Mouse (Mus musculus): ENCODE data around the gene Aurkb. TPM values are rescaled to one million over a fixed set of nuclear protein-coding genes. Genes with fewer than 3 reads are reported as not detected.

The Aurkb gene
- polyA plus RNA-seq, 1 experiment from 2014 or later: 177 TPM

DNA sequence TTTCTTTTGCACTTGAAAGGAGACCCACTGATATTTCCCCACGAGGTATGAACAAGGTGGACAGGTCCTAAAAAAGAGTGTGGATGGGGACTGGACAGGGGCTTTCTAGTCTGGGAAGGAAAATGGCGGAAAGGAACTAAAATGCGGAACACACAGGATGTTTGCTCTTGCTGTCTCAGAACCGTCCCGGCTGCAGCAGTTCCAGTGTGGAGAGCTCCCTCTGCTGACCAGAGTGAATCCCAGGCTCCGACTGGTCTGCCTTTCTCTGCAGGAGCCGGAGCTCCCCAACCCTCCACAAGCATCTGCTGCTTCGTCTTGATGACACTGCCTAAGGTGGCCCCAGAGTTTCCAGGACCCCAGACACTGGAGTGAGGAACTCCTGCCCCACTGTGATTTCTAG is 9.6 kb upstream of the Aurkb start:
- Histone ChIP-seq H3K4me2 (replicated peaks; ENCODE audit: low read depth, low read length) (peak overlapping the region; percentile 50; the same call in 1 of the 2 replicates), H3K27ac (ENCODE audit: low read length) (peak overlapping the region; percentile 82), H3K9me3 (ENCODE audit: low read length) (no peaks in the 10 kb centered on the region), H3K36me3 (ENCODE audit: insufficient read depth, low read length) (peaks cover 36% of the 10 kb centered on the region), H3K27me3 (ENCODE audit: insufficient read depth, low read length) (no peaks in the 10 kb centered on the region), H3K4me3 (ENCODE audit: low read length) (peak overlapping the region; percentile 6; the same call in 1 of the 2 replicates), H3K4me1 (ENCODE audit: insufficient read depth, low read length) (peaks cover 25% of the 10 kb centered on the region), H3K9ac (replicated peaks; ENCODE audit: low read length) (0 out of 2 replicates have a peak overlapping the region, but pooled peaks have one; percentile 42)
- 6% methylated on average over 8 of the region's 8 CpGs for WGBS
- ATAC-seq (ENCODE audit: low FRiP score, low TSS enrichment): peak; percentile 32

DNA sequence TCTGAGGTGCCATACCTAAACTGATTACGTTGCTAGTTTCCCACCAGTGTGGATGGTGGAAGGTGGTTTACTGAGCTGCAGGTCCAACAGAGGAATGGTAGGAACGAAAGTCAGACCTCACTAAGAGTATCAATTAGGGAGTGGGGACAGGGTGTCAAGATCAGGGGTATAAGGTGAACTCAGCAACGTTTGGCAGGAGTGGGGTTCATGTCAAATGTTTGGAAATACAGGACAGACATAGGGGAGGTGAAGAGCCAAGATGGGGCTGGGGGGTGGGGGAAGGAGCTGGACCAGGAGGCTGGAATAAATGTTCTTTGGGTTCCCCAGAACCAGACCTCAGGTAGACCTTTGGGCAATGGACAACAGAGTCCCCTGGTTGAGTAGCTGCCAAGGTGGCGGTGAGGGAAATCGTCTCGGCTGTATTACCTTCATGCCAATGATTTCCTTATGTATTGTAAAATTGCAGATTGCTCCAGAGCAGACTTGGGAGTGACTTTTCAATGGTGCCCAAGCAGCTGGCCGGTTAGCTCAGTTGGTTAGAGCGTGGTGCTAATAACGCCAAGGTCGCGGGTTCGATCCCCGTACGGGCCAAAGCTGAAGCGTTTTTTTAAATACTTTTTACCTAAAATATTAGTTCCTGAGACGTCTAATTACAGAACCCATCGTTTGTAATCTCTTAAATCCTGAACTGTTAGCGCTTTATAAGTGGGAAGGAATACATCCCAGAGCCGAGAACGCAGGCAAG is 8.8 kb upstream of the Aurkb start:
- Histone ChIP-seq H3K36me3 (ENCODE audit: insufficient read depth, low read length) (peaks cover 28% of the 10 kb centered on the region), H3K27me3 (ENCODE audit: insufficient read depth, low read length) (no peaks in the 10 kb centered on the region), H3K27ac (ENCODE audit: low read length) (peak overlapping the region; percentile 65), H3K9ac (replicated peaks; ENCODE audit: low read length) (peak overlapping the region; percentile 68), H3K9me3 (ENCODE audit: low read length) (no peaks in the 10 kb centered on the region), H3K4me2 (replicated peaks; ENCODE audit: low read depth, low read length) (peak overlapping the region; percentile 50), H3K4me1 (ENCODE audit: insufficient read depth, low read length) (peaks cover 25% of the 10 kb centered on the region), H3K4me3 (ENCODE audit: low read length) (peak overlapping the region; percentile 63)
- 10% methylated on average over 20 of the region's 20 CpGs for WGBS
- no peak for ATAC-seq (ENCODE audit: low FRiP score, low TSS enrichment)

DNA sequence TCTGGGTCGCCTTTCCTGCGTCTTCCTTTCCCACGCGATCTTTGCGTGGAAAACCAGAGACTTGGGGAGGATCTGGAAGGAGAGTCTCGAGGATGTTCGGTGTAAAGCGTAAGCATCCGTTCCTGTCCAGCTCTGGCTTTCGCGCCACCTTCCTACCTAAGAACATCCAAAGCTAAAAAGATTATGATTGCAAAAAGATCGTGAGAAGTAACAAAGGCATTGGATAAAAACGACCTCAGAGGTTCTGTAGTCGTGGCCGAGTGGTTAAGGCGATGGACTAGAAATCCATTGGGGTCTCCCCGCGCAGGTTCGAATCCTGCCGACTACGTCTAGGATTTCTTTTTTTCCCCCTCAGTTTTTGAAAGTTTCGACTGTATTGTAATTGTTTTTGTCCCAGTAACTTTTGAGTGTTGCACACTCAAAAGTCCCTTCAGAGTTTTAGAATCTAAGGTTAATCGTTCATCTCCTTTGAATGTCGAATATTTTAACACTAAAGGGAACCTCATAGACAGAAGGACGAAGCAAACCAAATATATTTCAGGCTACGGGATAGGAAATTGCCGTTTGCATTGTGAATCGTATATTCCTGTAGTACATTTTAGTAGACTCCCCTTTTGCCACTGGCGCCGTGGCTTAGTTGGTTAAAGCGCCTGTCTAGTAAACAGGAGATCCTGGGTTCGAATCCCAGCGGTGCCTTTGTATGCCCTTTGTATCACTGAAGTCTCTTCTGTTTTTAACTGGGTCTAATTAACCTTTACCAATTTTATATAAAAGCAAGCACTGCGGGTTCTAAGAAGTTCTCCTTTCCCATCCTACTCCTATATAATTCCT is 8.0 kb upstream of the Aurkb start:
- Histone ChIP-seq H3K36me3 (ENCODE audit: insufficient read depth, low read length) (peaks cover 24% of the 10 kb centered on the region), H3K4me1 (ENCODE audit: insufficient read depth, low read length) (peaks cover 25% of the 10 kb centered on the region), H3K4me3 (ENCODE audit: low read length) (peak overlapping the region; percentile 63), H3K9me3 (ENCODE audit: low read length) (no peaks in the 10 kb centered on the region), H3K4me2 (replicated peaks; ENCODE audit: low read depth, low read length) (peak overlapping the region; percentile 50), H3K27ac (ENCODE audit: low read length) (peak overlapping the region; percentile 65), H3K9ac (replicated peaks; ENCODE audit: low read length) (peak overlapping the region; percentile 68), H3K27me3 (ENCODE audit: insufficient read depth, low read length) (no peaks in the 10 kb centered on the region)
- peak; percentile 28; the same call in 1 of the 2 replicates for ATAC-seq (ENCODE audit: low FRiP score, low TSS enrichment)
- under 1% methylated on average over 34 of the region's 34 CpGs for WGBS

DNA sequence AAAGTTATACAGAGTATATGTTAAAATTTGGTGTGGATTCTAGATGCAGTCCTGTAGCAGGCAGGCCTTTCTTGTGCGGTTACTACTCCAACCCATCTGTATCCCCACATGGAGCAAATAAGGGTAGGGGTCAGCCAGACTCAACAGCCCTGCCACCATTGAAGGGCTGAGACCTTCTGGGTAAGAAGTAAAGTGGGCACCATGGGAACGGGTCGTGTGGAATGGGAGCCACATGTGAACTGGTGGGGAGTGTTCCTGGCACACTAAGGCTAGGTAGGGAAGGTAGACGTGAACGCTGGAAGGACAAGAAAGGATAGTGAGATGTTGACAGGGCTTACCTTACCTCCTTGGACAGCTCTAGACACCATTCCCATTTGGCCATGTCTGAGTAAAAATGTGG is 7.3 kb upstream of the Aurkb start:
- H3K27me3 ChIP-seq (ENCODE audit: insufficient read depth, low read length): no peaks in the 10 kb centered on the region
- no peak overlapping the region for H3K27ac ChIP-seq (ENCODE audit: low read length)
- peaks cover 25% of the 10 kb centered on the region for H3K4me1 ChIP-seq (ENCODE audit: insufficient read depth, low read length)
- no peak for ATAC-seq (ENCODE audit: low FRiP score, low TSS enrichment)
- H3K36me3 ChIP-seq (ENCODE audit: insufficient read depth, low read length): peaks cover 19% of the 10 kb centered on the region
- H3K9ac ChIP-seq (replicated peaks; ENCODE audit: low read length): no peak overlapping the region
- no peaks in the 10 kb centered on the region for H3K9me3 ChIP-seq (ENCODE audit: low read length)
- 73% methylated on average over 5 of the region's 5 CpGs for WGBS
- H3K4me2 ChIP-seq (replicated peaks; ENCODE audit: low read depth, low read length): no peak overlapping the region
- H3K4me3 ChIP-seq (ENCODE audit: low read length): no peak overlapping the region

DNA sequence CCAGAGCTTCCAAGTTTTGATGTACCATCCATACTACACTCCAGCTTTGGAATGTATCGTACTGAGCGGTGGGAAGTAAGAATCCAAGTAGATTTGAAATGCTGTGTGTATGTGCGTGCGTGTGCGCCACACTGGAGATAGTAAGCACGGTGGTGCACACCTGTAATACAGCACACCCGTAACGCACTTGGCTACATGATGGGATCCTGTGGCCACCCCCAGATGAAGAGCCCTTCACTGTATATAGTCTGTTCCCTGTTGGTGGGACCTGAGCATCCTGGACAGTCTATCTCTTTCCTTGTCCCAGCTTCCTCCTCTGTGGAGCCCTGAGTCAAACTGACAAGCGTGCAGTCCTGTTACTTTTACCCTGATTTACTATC is 938 bp downstream of the Aurkb start:
- peak overlapping the region; percentile 85 for H3K27ac ChIP-seq (ENCODE audit: low read length)

DNA sequence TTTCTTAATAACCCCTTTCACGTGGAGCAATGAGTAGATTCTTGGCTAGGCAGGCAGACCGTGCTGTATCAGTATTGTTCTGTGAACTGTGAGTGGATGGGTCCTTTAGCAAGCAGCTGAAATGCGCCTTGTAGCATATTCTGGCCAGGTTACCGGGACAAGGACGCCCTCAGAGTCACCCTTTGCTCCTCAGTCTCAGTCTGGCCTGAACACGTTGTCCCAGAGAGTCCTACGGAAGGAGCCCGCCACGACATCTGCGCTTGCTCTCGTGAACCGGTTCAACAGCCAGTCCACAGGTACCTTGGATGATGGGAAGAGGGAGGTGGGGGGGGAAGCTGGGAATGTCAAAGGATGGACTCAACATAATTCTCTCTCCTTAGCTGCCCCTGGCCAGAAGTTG is 2.1 kb downstream of the Aurkb start:
- no peak for ATAC-seq (ENCODE audit: low FRiP score, low TSS enrichment)
- H3K4me3 ChIP-seq (ENCODE audit: low read length): 0 out of 2 replicates have a peak overlapping the region, but pooled peaks have one; percentile 16

More for the DNA sequence above, 938 bp downstream of the Aurkb start:
- peak overlapping the region; percentile 64 for H3K4me2 ChIP-seq (replicated peaks; ENCODE audit: low read depth, low read length)
- ATAC-seq (ENCODE audit: low FRiP score, low TSS enrichment): no peak
- no peaks in the 10 kb centered on the region for H3K27me3 ChIP-seq (ENCODE audit: insufficient read depth, low read length)
- H3K4me1 ChIP-seq (ENCODE audit: insufficient read depth, low read length): peaks cover 18% of the 10 kb centered on the region
- H3K4me3 ChIP-seq (ENCODE audit: low read length): peak overlapping the region; percentile 83
- peaks cover 29% of the 10 kb centered on the region for H3K36me3 ChIP-seq (ENCODE audit: insufficient read depth, low read length)
- H3K9ac ChIP-seq (replicated peaks; ENCODE audit: low read length): peak overlapping the region; percentile 79
- 4% methylated on average over 9 of the region's 9 CpGs for WGBS
- no peaks in the 10 kb centered on the region for H3K9me3 ChIP-seq (ENCODE audit: low read length)

DNA sequence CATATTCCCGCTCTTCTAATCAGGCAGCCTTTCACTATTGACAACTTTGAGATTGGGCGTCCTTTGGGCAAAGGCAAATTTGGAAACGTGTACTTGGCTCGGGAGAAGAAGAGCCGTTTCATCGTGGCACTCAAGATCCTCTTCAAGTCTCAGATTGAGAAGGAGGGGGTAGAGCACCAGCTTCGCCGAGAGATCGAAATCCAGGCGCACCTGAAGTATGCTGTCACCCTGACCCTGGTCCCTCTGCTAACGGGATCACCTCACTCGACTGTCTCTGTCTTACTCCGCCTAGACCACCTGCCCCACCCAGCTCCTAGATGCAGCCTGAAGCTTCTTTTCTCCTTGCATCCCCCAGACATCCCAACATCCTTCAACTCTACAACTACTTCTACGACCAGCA is 2.7 kb downstream of the Aurkb start:
- Histone ChIP-seq H3K27ac (ENCODE audit: low read length) (no peak overlapping the region), H3K4me3 (ENCODE audit: low read length) (no peak overlapping the region), H3K4me1 (ENCODE audit: insufficient read depth, low read length) (peaks cover 18% of the 10 kb centered on the region), H3K9ac (replicated peaks; ENCODE audit: low read length) (no peak overlapping the region), H3K27me3 (ENCODE audit: insufficient read depth, low read length) (no peaks in the 10 kb centered on the region), H3K36me3 (ENCODE audit: insufficient read depth, low read length) (peaks cover 32% of the 10 kb centered on the region), H3K9me3 (ENCODE audit: low read length) (no peaks in the 10 kb centered on the region), H3K4me2 (replicated peaks; ENCODE audit: low read depth, low read length) (no peak overlapping the region)
- WGBS: 89% methylated on average over 14 of the region's 14 CpGs
- no peak for ATAC-seq (ENCODE audit: low FRiP score, low TSS enrichment)

More for the DNA sequence above, 2.1 kb downstream of the Aurkb start:
- WGBS: 89% methylated on average over 12 of the region's 12 CpGs
- H3K9me3 ChIP-seq (ENCODE audit: low read length): no peaks in the 10 kb centered on the region
- H3K27ac ChIP-seq (ENCODE audit: low read length): no peak overlapping the region
- H3K9ac ChIP-seq (replicated peaks; ENCODE audit: low read length): peak overlapping the region; percentile 15; the same call in 1 of the 2 replicates
- H3K36me3 ChIP-seq (ENCODE audit: insufficient read depth, low read length): peaks cover 32% of the 10 kb centered on the region
- H3K4me1 ChIP-seq (ENCODE audit: insufficient read depth, low read length): peaks cover 18% of the 10 kb centered on the region
- H3K4me2 ChIP-seq (replicated peaks; ENCODE audit: low read depth, low read length): peak overlapping the region; percentile 64; the same call in 1 of the 2 replicates
- no peaks in the 10 kb centered on the region for H3K27me3 ChIP-seq (ENCODE audit: insufficient read depth, low read length)

DNA sequence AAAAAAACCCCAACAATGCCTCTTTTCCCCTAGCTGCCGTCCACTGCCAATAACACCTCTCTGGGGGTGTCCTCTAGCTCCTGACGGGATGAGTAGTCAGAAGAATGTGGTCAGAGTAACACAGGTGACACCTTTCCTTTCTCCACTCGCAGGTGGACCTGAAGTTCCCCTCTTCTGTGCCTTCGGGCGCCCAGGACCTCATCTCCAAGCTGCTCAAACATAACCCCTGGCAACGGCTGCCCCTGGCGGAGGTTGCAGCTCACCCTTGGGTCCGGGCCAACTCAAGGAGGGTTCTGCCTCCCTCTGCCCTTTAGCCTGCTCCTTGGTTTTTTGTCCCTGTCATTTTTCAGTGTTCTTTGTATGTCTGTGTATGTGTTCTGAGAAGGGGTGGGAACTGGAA is 5.3 kb downstream of the Aurkb start:
- Histone ChIP-seq H3K9ac (replicated peaks; ENCODE audit: low read length) (no peak overlapping the region), H3K4me2 (replicated peaks; ENCODE audit: low read depth, low read length) (no peak overlapping the region), H3K27ac (ENCODE audit: low read length) (no peak overlapping the region), H3K4me3 (ENCODE audit: low read length) (no peak overlapping the region), H3K36me3 (ENCODE audit: insufficient read depth, low read length) (peaks cover 35% of the 10 kb centered on the region), H3K4me1 (ENCODE audit: insufficient read depth, low read length) (peaks cover 18% of the 10 kb centered on the region), H3K27me3 (ENCODE audit: insufficient read depth, low read length) (no peaks in the 10 kb centered on the region), H3K9me3 (ENCODE audit: low read length) (no peaks in the 10 kb centered on the region)
- ATAC-seq (ENCODE audit: low FRiP score, low TSS enrichment): no peak
- 92% methylated on average over 8 of the region's 8 CpGs for WGBS

DNA sequence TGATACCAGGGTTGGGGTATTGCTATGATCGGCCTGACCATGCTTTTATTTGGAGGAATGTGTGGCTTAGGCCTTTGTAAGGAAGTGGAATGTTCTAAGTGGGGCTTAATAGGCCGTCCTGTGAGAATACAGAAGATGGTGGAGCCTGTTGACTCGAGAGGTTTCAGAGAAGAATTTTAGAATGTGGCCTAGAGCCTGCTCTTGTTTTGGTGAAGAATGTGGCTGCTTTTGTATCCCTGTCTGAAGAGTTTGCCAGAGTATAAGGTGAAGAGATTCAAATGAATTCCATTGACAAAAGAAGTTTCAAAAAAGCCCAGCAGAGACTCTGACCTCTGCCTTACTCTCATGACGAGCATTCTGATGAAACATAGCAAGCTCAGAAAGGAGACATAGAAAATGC is 6.3 kb downstream of the Aurkb start:
- H3K27ac ChIP-seq (ENCODE audit: low read length): no peak overlapping the region
- H3K27me3 ChIP-seq (ENCODE audit: insufficient read depth, low read length): no peaks in the 10 kb centered on the region
- no peak for ATAC-seq (ENCODE audit: low FRiP score, low TSS enrichment)
- no peak overlapping the region for H3K9ac ChIP-seq (replicated peaks; ENCODE audit: low read length)
- peaks cover 15% of the 10 kb centered on the region for H3K4me1 ChIP-seq (ENCODE audit: insufficient read depth, low read length)
- WGBS: 88% methylated on average over 4 of the region's 4 CpGs
- no peak overlapping the region for H3K4me2 ChIP-seq (replicated peaks; ENCODE audit: low read depth, low read length)
- H3K4me3 ChIP-seq (ENCODE audit: low read length): no peak overlapping the region
- peaks cover 35% of the 10 kb centered on the region for H3K36me3 ChIP-seq (ENCODE audit: insufficient read depth, low read length)
- no peaks in the 10 kb centered on the region for H3K9me3 ChIP-seq (ENCODE audit: low read length)
